Mouse (Mus musculus): ENCODE data around the gene Herc4.
"Not testable (repeated sequence)": the region's sequence is repeated elsewhere in the genome, so short reads cannot be mapped to it uniquely, and the experiment has no call there.

Herc4 gene

GRCm38 (mm10) chr10:63258696-63259095 is 15.1 kb downstream of the Herc4 start:
- DNase-seq, result no peak

- DNase-seq, result no peak
These were observed 15.7 kb downstream of the Herc4 start for GRCm38 (mm10) chr10:63259340-63259739.

DNA sequence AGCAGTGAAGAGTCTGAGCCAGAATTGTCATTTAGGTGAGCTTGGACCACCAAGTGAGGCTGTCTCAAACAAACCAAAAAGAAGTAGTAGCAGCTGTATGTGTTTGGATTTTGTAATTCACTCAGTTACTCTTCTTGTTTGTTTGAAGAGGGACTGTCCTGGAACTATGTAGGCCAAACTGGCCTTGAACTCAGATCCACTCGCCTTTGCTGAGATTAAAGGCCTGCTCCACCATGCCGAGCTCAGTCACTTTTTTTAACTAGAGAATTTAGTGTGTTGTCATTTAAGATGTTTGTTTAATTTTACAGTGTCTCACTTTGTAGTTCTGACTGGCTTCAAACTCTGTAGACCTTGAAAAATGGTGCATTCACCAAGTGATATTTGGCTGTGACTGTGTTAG is 24.3 kb downstream of the Herc4 start:
- DNase-seq, result no peak

DNA sequence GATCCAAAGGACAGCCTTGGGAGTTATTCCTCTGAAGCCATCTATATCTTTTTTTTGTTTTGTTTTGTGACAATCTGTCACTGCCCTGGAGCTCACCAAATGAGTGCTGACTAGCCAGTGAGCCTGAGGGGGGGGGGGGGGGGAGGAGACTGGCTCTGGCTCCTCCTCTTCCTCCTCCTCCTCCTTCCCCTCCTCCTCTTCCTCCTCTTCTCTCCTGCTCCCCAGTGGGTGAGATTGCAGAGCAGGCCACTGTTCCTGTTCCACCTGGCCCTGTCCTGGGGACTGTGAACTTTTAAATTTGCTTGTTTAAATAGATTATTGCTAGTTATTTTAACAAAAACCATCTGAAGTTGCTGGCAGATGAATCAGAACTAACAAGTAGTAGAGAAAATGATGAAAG is 28.8 kb downstream of the Herc4 start:
- no peak for DNase-seq

DNA sequence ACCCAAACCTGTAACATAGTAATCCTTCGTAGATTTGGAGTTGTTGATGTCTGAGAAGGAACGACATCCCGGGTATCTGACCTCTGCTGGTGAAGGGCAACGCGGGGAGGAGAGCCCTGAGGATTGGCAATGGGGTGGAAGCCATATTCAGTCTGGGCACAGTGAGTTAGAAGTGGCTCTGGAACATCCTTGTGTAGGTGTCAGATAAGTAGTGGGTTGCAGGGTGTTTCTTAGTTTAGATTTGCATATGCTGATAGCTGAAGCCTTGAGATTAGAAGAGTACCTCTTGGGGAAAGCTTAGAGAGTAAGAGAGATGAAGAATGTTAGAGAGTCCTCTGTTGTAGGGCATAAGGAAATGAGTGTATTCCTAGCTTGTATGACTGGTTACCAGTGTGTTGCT is 29.3 kb downstream of the Herc4 start:
- no peak for DNase-seq

DNA sequence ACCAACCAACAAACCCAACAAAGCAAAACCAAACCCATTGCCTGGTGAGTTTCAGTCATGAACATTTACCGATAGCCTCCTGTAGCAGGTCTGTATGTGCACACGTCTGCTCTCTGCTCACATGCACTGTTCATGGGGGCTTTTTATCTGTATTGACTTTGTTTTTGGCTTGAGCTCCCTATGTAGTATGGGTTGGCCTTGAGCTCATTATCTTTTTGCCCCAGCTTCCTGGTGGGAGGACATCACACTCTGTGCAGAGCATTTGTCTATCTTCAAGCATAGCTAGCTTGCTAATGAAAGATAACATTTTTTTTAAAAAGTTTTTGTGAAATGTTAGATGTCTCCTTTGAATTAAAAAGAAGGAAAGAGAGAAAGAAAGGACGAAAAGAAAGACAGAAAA is 33.4 kb downstream of the Herc4 start:
- DNase-seq, result no peak

DNA sequence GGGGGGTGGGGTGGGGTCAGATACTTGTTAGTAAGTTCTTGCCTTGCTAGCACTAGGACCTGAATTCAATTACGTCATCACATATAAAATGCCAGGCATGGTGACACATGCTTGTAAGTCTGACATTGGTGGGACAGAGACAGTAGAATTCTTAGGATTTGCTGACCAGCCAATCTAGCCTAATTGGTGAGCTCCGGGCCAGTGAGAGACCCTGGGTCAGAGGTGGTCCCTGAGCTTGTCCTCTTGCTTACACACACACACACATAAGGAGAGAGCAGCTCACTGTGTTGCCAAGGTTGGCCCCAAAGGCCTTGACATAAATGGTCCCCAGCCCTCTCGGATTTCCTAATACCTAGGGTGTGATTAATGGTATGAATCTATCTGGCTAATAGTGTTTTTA is 36.2 kb downstream of the Herc4 start:
- DNase-seq, result no peak

GRCm38 (mm10) chr10:63282417-63282816 is 38.8 kb downstream of the Herc4 start:
- DNase-seq, result no peak

- no peak for DNase-seq
These were observed 39.2 kb downstream of the Herc4 start for GRCm38 (mm10) chr10:63282846-63283245.

- DNase-seq, result no peak
These were observed 58.7 kb downstream of the Herc4 start for GRCm38 (mm10) chr10:63302356-63302755.

DNA sequence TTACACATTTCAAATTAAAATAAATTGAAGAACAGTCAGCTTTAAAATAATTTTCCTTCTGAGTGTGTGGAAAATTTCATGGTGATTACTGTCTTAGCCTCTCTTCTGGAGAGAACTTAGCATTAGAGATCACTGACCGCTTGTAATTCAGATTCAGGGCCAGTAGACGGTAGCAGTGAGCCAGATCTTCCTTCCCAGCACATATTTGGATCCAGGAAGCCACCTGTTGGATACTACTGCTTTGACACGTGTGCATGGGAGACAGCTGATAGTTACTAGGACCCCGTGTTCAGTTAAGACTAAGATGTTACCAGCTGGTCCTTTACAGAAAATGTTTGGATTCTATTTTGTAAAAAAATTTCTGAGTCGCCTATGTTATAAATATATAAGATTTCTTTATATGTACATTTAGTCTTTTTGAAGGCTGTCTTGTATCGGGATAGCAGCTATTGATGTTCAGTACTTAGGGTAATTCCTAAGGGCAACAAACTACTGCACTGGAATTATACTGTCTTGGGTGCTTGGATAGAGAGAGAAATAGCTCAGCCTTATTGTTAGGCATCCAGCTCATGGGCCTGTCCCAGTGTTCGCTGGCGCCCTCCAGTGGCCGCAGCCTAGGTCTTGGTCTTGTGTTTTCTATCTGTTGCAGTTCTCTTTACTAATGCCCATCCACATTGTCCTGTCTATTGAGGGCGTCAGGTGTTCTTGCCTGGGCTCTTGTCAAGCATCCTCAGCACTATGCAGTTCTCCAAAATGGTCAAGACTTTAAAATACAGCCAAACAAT is 65.2 kb downstream of the Herc4 start:
- DNase-seq, result peak; percentile 91

- DNase-seq, result no peak
These were observed 70.1 kb downstream of the Herc4 start for GRCm38 (mm10) chr10:63313726-63314125.

DNA sequence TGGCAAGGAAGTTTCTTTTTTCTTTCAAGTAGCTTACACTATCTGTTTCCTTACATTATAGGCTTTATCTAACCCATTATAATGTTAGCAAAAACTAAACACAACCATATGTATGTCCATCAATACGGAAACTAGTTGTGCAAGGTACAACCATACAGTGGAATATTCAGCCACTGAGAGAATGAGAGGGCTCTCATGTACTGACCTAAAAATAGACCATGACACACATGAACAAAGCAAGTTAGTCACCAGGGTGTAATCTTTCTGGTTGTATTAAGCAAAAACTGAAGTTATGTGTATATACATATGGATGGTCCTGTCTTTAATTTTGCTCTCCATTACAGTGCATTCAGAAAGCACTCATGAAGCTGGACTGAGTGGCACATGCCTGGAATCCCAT is 83.5 kb downstream of the Herc4 start:
- no peak for DNase-seq

DNA sequence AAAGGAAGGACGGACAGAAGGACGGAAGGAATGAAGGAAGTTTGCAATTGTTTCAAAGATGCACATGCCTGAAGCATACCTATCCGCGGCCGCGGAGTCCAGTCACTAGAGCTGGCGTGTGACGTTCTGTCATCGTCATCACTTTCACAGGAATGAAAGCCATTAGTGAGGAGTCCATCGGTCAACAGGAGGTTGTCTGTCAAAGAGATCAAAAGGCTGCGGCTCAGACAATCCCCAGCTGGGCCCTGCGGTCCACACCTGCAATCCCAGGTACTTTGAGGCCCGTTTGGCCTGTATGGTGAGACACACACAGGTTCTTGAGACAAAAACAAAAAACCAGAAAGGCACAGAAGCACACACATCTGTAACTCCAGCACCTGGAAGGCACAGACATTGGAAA is 93.3 kb downstream of the Herc4 start:
- DNase-seq, result no peak

GRCm38 (mm10) chr10:63337326-63337725 is 93.7 kb downstream of the Herc4 start:
- DNase-seq, result no peak

DNA sequence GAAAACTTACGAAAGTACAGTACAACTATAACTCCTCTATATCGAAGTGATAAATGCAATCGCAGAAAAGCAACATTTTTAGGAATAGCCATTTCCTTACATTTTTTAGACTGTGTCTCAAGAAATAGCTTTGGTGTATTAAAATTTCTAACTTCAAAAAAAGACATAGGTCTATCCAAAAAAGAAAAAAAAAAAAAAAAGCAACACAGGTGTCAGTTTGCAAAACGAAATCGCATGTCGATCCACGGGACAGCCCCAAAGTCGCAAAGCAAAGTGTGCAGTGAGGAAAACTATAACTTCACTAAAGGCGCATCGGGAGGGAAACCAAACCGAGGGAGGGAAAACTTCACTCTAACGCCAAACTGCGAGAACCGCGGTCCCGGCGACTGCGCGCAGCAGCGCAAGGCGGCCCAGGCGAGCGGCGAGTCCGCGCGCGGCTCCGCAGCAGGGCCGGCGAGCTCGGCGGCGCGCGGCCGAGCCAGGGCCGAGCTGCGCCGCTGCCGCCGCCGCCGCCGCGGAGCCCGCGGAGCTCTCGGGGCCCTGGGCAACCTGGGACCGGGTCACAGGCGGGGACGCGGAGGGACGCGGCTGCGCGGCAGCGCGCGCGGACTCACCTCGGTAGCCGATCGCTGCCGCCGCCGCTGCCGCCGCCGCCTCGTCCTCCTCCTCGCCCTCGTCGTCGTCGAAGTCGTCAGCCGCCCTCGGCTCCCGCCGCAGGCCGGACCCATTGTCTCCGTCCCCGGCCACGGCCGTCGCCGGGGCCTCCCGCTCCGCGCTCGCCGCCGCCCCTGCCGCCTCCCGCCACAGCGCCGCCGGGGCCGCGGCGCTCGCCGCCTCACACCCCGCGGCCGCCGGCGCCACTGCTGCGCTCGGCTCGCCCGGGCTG is 94.6 kb downstream of the Herc4 start:
- DNase-seq, result peak; percentile 63 to 71

DNA sequence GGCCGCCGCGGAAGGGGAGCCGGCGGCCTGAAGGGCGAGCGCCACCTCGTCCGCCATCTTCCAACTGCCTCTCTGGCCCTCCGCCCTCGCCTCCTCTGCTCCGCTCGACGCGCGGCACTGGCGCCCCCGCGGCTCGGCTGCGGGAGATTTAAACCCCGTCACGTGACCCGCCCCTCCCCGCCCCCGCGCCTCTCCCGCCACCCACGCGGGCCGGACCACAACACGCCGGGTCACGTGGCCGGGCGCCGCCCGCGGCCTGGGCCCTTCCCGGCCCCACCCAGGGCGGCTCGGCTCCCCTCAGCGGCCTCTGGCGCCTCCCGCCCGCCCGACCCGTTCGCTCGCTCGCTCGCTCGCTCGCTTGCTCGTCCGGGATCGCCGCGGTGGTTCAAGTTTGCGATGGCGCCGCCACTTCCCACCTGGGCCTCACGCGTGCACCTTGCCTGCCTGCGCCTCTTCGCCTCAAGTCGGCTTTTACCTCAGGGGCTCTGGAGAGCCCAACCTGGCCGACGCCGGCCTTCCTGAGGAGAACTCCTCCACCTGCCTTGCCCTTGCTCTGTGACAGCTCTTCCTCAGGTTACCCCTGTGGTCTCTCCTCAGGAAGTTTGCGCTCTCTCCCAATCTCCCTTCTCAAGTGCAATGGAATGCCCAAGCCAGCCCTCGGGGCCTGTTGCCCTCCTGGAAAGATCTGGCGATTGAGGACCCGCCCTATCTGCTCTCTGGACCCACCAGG is 95.5 kb downstream of the Herc4 start:
- DNase-seq, result peak; percentile 87

DNA sequence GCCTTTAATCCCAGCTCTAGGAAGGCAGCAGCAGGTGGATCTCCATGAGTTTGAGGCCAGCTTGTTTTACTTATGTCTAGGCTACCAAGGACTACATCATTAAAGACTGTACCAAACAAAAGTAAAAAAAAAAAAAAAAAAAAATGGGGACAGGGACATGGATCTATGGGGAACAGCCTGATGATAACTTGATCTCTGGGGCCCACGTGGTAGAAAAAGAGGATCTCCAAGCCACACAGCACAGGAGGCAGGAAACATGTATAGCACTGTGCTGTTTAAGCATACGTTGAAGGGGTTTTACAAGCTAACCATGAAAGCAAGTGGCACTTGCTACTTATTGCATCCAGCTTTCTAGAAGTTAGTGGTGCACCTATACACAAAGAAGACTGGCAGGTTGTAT is 97.7 kb downstream of the Herc4 start:
- no peak for DNase-seq

GRCm38 (mm10) chr10:63344751-63345150 is 101.1 kb downstream of the Herc4 start:
- no peak for DNase-seq

GRCm38 (mm10) chr10:63348291-63348690 is 104.7 kb downstream of the Herc4 start:
- no peak for DNase-seq

GRCm38 (mm10) chr10:63350666-63351065 is 107.1 kb downstream of the Herc4 start:
- no peak for DNase-seq

DNA sequence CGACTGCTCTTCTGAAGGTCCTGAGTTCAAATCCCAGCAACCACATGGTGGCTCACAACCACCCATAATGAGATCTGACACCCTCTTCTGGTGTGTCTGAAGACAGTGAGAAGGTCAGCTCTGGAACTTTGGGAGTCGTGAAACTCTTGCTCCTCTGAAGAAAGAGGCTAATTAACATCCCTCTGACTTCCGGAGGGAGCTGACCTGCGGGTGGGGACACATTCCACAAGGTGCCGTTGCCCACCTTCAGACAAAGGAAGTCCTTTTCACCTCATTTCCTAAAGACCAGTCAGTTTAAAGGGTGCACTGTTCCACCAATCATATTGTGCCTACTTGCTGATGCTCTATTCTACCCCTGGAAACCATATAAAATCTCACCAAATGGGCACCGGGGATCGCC is 107.5 kb downstream of the Herc4 start:
- DNase-seq, result not testable (repeated sequence)

GRCm38 (mm10) chr10:63352111-63352510 is 108.5 kb downstream of the Herc4 start:
- DNase-seq, result no peak
